Mouse (Mus musculus) brain, embryonic 14.5 days (tissue): ENCODE results near the gene Atrip.

Experiments used
- CTCF ChIP-seq: fragments of 200-500 bp; IDR thresholded peaks from 2 replicates; pipeline ENCODE4 v1.5.1; 2012; ENCODE audit warnings: inconsistent platforms, mild to moderate bottlenecking, moderate library complexity, borderline replicate concordance; ENCODE audit not compliant: insufficient read depth, insufficient read length; ENCODE audit errors: extremely low read depth
- POLR2A ChIP-seq: fragments of 200-500 bp; IDR thresholded peaks from 2 replicates; pipeline ENCODE4 v1.6.1; 2012; ENCODE audit warnings: mild to moderate bottlenecking, inconsistent platforms, borderline replicate concordance; ENCODE audit not compliant: poor library complexity, insufficient read depth, insufficient read length, severe bottlenecking; ENCODE audit errors: extremely low read depth

GRCm38 (mm10) chr9:109010316-109010690, 63.6 kb downstream of the Atrip start:
- TF ChIP-seq CTCF = no peak
- no peak for TF ChIP-seq POLR2A
